Mouse (Mus musculus): Measurements from ENCODE around the gene Lyar.

- TF ChIP-seq GATA1 (IDR thresholded peaks at IDR 0.05; ENCODE audit: borderline replicate concordance, low read length) (no peak), FLI1 (IDR thresholded peaks at IDR 0.05; ENCODE audit: low read length) (no peak)
Observed at GRCm38 (mm10) chr5:38240727-38241472, 20.6 kb downstream of the Lyar start.
